Mouse (Mus musculus) liver, adult 2 months (tissue): ENCODE results near the gene Gm10577. TPM values are rescaled to one million over a fixed set of nuclear protein-coding genes. Genes with fewer than 3 reads are reported as not detected.

Experiments used
- DNase-seq: peaks from one replicate; pipeline ENCODE4 v3.0.0-alpha.2; 2011; ENCODE audit warnings: low read depth, low spot score; ENCODE audit errors: extremely low read depth
- H3K27ac ChIP-seq: fragments of 200-500 bp; replicated peaks from 2 replicates; pipeline ENCODE4 v1.5.1; 2012; ENCODE audit warnings: low read depth, mild to moderate bottlenecking, control low read depth, inconsistent platforms, low read length; ENCODE audit not compliant: insufficient read depth
- H3K27me3 ChIP-seq: fragments of 200-500 bp; 2 replicates; pipeline ENCODE4 v1.6.1; 2012; ENCODE audit warnings: mild to moderate bottlenecking, moderate library complexity, low read length, inconsistent platforms; ENCODE audit not compliant: control insufficient read depth, insufficient read depth
- H3K36me3 ChIP-seq: fragments of 200-500 bp; 2 replicates; pipeline ENCODE4 v1.6.1; 2012; ENCODE audit warnings: low read length, inconsistent platforms; ENCODE audit not compliant: control insufficient read depth, insufficient read depth
- H3K4me1 ChIP-seq: fragments of 200-500 bp; 2 replicates; pipeline ENCODE4 v1.6.1; 2011; ENCODE audit warnings: low read length; ENCODE audit not compliant: control insufficient read depth, insufficient read depth
- H3K4me3 ChIP-seq: fragments of 200-500 bp; 2 replicates; pipeline ENCODE4 v1.5.1; 2011; ENCODE audit warnings: low read depth, mild to moderate bottlenecking, control low read depth, low read length, moderate library complexity; ENCODE audit not compliant: insufficient read depth
- H3K79me2 ChIP-seq: fragments of 200-500 bp; 2 replicates; pipeline ENCODE4 v1.6.1; 2012; ENCODE audit warnings: inconsistent platforms, mild to moderate bottlenecking, low read length, moderate library complexity; ENCODE audit not compliant: control insufficient read depth, insufficient read depth
- H3K9ac ChIP-seq: fragments of 200-500 bp; 2 replicates; pipeline ENCODE4 v1.6.1; 2012; ENCODE audit warnings: low read depth, mild to moderate bottlenecking, control low read depth, inconsistent platforms, low read length
- CTCF ChIP-seq: fragments of 200-500 bp; IDR thresholded peaks from 2 replicates; pipeline ENCODE4 v1.5.1; 2011; ENCODE audit warnings: low read depth, low read length, control low read depth
- POLR2A ChIP-seq: fragments of 200-500 bp; IDR thresholded peaks from 2 replicates; pipeline ENCODE4 v1.6.1; 2011; ENCODE audit warnings: low read length, control low read depth; ENCODE audit not compliant: insufficient read depth; ENCODE audit errors: extremely low read depth
- WGBS: fragments of 180-500 bp; shearing (Covaris S2); methylation state at CpG from one replicate; pipeline ENCODE4 v1.1.7; 2018; 5-methylcytosine and 5-hydroxymethylcytosine counted together
- polyA plus RNA-seq: library from polyadenylated mRNA; depleted of rRNA; stranded (reverse); fragments of >200 nt; gene quantifications from 2 replicates; pipeline ENCODE4 v1.2.3, GENCODE M21; 2012; rRNA removed
- total RNA-seq: library from RNA; depleted of rRNA; stranded (reverse); fragments of >200 nt; gene quantifications from 2 replicates; pipeline ENCODE4 v1.2.3, GENCODE M21; 2014; rRNA removed

Gene Gm10577
- not detected in 2 replicates for total RNA-seq
- polyA plus RNA-seq: not detected in 2 replicates

- no peak for DNase-seq
- no peaks in the 10 kb centered on the region for H3K36me3 ChIP-seq
- H3K4me1 ChIP-seq: no peaks in the 10 kb centered on the region
- H3K27me3 ChIP-seq: no peaks in the 10 kb centered on the region
- TF ChIP-seq POLR2A: no peak
- no peak for TF ChIP-seq CTCF
- no peak within 1 kb of the TSS for H3K27ac ChIP-seq
- H3K4me3 ChIP-seq: no peak within 1 kb of the TSS
- 72% methylated on average over 4 of the region's 4 CpGs for WGBS
- H3K79me2 ChIP-seq: no peaks in the 10 kb centered on the region
- H3K9ac ChIP-seq: no peak within 1 kb of the TSS
These were observed at the start of gene Gm10577 for GRCm38 (mm10) chr4:101020596-101020995. Gm10577 (minus strand) TSS chr4:101020696.

- no peak for DNase-seq
- Histone ChIP-seq H3K36me3 (no peaks in the 10 kb centered on the region), H3K4me1 (no peaks in the 10 kb centered on the region), H3K79me2 (no peaks in the 10 kb centered on the region), H3K27ac (no peak overlapping the region), H3K27me3 (peaks cover 10% of the 10 kb centered on the region), H3K4me3 (peak overlapping the region; percentile 44), H3K9ac (peak overlapping the region; percentile 43)
- WGBS: 4% methylated on average over 55 of the region's 55 CpGs
- TF ChIP-seq POLR2A (no peak), CTCF (no peak)
These were observed 48.9 kb upstream of the Gm10577 start for GRCm38 (mm10) chr4:101069154-101069971.

- DNase-seq: no peak
- Histone ChIP-seq H3K4me1 (no peaks in the 10 kb centered on the region), H3K27me3 (peaks cover 10% of the 10 kb centered on the region), H3K79me2 (no peaks in the 10 kb centered on the region), H3K27ac (no peak within 1 kb of the TSS), H3K36me3 (no peaks in the 10 kb centered on the region), H3K4me3 (peak within 1 kb of the TSS; percentile 44), H3K9ac (peak within 1 kb of the TSS; percentile 43)
- TF ChIP-seq CTCF (peak; percentile 12; the same call in 1 of the 2 replicates), POLR2A (no peak)
- WGBS: 5% methylated on average over 54 of the region's 54 CpGs
These were observed 48.3 kb upstream of the Gm10577 start, which contains the start of gene Raver2 for GRCm38 (mm10) chr4:101068786-101069153. Raver2 (plus strand) TSS chr4:101068983.

GRCm38 (mm10) chr4:101066401-101066800 is 45.9 kb upstream of the Gm10577 start:
- Histone ChIP-seq H3K79me2 (no peaks in the 10 kb centered on the region), H3K9ac (no peak overlapping the region), H3K4me3 (no peak overlapping the region), H3K27me3 (peaks cover 10% of the 10 kb centered on the region), H3K4me1 (no peaks in the 10 kb centered on the region), H3K36me3 (no peaks in the 10 kb centered on the region), H3K27ac (no peak overlapping the region)
- TF ChIP-seq CTCF: no peak
- no peak for TF ChIP-seq POLR2A
- no peak for DNase-seq
- 72% methylated on average over 5 of the region's 5 CpGs for WGBS

GRCm38 (mm10) chr4:101062146-101062545 is 41.6 kb upstream of the Gm10577 start:
- no peak for DNase-seq
- TF ChIP-seq POLR2A (no peak), CTCF (no peak)
- Histone ChIP-seq H3K36me3 (no peaks in the 10 kb centered on the region), H3K4me1 (no peaks in the 10 kb centered on the region), H3K27ac (no peak overlapping the region), H3K4me3 (no peak overlapping the region), H3K79me2 (no peaks in the 10 kb centered on the region), H3K9ac (no peak overlapping the region), H3K27me3 (no peaks in the 10 kb centered on the region)
- 75% methylated on average over 2 of the region's 2 CpGs for WGBS

- H3K9ac ChIP-seq: no peak overlapping the region
- 50% methylated on average over 4 of the region's 4 CpGs for WGBS
- no peak overlapping the region for H3K27ac ChIP-seq
- no peaks in the 10 kb centered on the region for H3K4me1 ChIP-seq
- H3K27me3 ChIP-seq: peaks cover 7% of the 10 kb centered on the region; the same call in 1 of the 2 replicates
- TF ChIP-seq POLR2A (no peak), CTCF (no peak)
- DNase-seq: no peak
- no peaks in the 10 kb centered on the region for H3K79me2 ChIP-seq
- no peak overlapping the region for H3K4me3 ChIP-seq
- H3K36me3 ChIP-seq: no peaks in the 10 kb centered on the region
These were observed 26.1 kb upstream of the Gm10577 start for GRCm38 (mm10) chr4:101046576-101046975.
